Mouse (Mus musculus): ENCODE results near the gene Rgs6. TPM values are rescaled to one million over a fixed set of nuclear protein-coding genes. Genes with fewer than 3 reads are reported as not detected.

Gene Rgs6
- polyA plus RNA-seq, 1 experiment, result 16.8 TPM

DNA sequence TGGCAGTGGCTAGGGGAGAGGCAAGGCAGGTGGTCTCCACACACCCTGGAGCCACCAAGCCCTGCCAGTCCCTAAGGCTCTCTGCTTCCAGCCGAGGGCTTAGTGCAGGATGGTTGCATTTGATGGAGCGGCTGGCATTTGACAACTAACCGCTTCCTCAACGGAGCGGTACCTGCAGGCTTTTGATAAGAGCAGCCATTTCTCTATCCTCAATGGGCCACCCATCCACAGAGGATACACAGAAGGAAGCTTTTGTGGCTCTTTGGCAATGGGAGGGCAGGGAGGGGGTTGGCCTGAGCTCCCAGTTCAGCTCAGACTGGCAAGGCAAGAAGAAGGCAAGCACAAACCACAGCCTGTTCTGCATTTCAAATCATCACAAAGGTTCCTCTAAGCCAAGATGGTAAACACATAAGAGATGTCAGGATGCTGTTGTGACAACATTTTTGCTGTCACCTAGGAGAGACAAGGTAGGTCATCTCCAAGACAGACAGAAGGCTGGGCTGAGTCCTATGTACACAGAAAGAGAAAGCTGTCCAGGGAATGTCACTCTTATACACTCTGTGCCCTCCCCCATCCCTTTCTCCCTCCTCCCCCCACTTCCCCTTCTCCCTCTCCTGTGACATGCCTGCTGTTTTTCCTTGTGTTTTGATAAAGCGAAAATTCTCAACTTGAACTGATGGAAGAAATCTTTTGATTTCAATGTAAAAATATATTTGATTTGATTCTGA lies 525.0 kb downstream of the Rgs6 start:
- Histone ChIP-seq H3K27me3 (ENCODE audit: control insufficient read depth, insufficient read depth, low read length) (no peaks in the 10 kb centered on the region), H3K27ac (ENCODE audit: insufficient read depth, low read length) (no peak overlapping the region), H3K4me3 (replicated peaks; ENCODE audit: insufficient read depth, low read depth, low read length) (no peak overlapping the region), H3K4me1 (ENCODE audit: control insufficient read depth, insufficient read depth, low read length) (peaks cover 52% of the 10 kb centered on the region)
- peak in 1 of 2 experiments; percentile 30 for DNase-seq
- TF ChIP-seq CTCF (IDR thresholded peaks at IDR 0.05; ENCODE audit: borderline replicate concordance, insufficient read depth, low read depth, low read length) (no peak), POLR2A (IDR thresholded peaks at IDR 0.05; ENCODE audit: borderline replicate concordance, insufficient read depth, low read length) (no peak)
- 72% methylated on average over 6 of the region's 6 CpGs for WGBS

DNA sequence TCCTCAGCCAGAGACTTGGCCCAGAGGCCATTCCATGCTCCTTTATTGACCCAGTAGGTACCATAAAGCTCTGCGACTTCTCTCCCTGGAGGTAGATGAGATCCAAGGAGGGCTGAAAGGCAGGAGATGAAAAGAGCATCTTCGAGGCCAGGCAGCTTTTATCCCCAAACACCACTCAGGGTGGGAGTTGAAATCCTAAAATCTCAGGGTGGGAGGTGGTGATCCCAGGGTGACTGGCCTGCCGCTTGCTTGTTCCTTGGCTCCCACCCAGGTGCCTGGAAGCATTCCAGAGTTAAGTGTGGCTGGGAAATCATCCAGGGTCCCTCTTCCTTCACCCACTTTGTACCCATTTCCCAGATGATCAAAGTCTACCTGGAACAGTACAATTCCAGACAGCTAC lies 525.9 kb downstream of the Rgs6 start:
- Histone ChIP-seq H3K4me1 (ENCODE audit: control insufficient read depth, insufficient read depth, low read length) (peaks cover 52% of the 10 kb centered on the region), H3K4me3 (replicated peaks; ENCODE audit: insufficient read depth, low read depth, low read length) (no peak overlapping the region), H3K27ac (ENCODE audit: insufficient read depth, low read length) (no peak overlapping the region), H3K27me3 (ENCODE audit: control insufficient read depth, insufficient read depth, low read length) (no peaks in the 10 kb centered on the region)
- DNase-seq, result peak; percentile 52 to 65
- TF ChIP-seq CTCF (IDR thresholded peaks at IDR 0.05; ENCODE audit: borderline replicate concordance, insufficient read depth, low read depth, low read length) (no peak), POLR2A (IDR thresholded peaks at IDR 0.05; ENCODE audit: borderline replicate concordance, insufficient read depth, low read length) (no peak)
- 50% methylated on average over 3 of the region's 3 CpGs for WGBS

DNA sequence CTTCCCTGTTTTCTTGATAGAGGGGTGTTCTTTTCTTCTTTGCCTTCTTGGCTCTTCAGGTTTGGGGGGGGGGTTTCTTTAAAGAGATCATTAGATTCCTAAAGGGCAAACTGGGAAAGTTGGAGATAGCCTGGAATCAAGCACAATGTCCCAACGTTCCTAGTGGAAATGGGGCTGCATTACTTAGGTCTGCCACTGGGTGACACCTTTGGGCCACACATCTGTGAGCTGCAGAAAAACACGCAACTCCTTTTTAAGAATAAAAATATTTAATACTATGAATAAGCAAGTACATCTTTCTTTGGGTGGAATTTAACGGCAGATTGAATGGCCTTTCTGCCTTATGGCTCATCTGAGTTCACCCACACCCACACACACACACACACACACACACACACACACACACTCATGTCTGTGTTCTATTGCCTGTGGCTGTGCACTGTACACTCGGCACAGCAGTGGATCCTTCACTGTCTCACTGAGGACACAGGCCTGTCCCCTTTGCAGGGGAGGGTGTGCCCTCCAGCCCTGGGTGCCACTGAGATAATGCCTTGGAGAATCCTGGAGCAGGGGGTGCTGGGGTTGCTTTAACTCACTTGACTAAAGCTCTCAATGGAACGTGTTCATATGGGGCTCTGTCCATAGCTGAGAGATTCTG lies 526.4 kb downstream of the Rgs6 start:
- WGBS, result 11% methylated on average over 5 of the region's 5 CpGs
- H3K27ac ChIP-seq (ENCODE audit: insufficient read depth, low read length), result 0 out of 2 replicates have a peak overlapping the region, but pooled peaks have one; percentile 20
- H3K4me3 ChIP-seq (replicated peaks; ENCODE audit: insufficient read depth, low read depth, low read length), result no peak overlapping the region

DNA sequence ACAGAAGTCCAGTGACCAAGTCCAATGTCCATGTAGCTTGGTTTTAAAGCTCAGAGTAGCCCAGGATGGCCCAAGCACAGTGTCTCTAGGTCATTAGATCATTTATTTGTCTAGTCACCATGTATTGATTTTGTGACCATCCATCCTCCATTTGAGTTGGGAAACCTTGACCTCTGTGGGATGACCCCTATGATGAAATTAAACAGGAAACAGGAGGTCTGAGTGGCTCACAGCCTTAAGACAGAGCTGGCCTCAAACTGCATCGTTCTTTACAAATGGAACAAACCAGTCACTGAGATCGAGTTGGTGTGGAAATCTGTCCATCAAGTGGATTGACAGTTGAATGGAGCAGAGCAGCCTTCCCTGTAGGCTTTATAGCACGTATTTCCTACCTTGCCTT lies 536.0 kb downstream of the Rgs6 start:
- 78% methylated on average over 3 of the region's 3 CpGs for WGBS
- no peak overlapping the region for H3K27ac ChIP-seq (ENCODE audit: insufficient read depth, low read length)
- no peaks in the 10 kb centered on the region for H3K27me3 ChIP-seq (ENCODE audit: control insufficient read depth, insufficient read depth, low read length)

More for the DNA sequence above, 526.4 kb downstream of the Rgs6 start:
- Histone ChIP-seq H3K27me3 (ENCODE audit: control insufficient read depth, insufficient read depth, low read length) (no peaks in the 10 kb centered on the region), H3K4me1 (ENCODE audit: control insufficient read depth, insufficient read depth, low read length) (peaks cover 46% of the 10 kb centered on the region)
- TF ChIP-seq POLR2A (IDR thresholded peaks at IDR 0.05; ENCODE audit: borderline replicate concordance, insufficient read depth, low read length) (no peak), CTCF (IDR thresholded peaks at IDR 0.05; ENCODE audit: borderline replicate concordance, insufficient read depth, low read depth, low read length) (peak; percentile 95)
- peak; percentile 82 to 88 for DNase-seq

DNA sequence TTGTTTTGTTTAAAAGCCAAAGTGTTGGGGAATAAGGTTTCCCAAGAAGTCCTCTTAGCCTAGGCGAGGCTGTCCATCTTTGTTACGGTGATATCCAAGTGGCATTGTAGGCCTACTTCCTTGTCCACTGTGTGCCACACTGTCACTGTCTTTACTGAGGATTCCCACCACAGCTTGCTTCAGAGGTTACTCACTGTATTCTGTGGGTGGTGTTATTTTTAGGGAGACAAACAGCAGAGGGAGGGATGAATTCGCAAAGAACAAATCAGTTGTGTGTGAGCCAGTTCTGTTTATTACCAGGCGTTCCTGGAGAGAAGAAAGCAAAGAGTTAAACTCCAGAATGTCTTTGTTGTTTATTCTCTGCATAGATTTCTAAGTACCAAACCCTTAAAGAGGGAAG lies 537.2 kb downstream of the Rgs6 start:
- Histone ChIP-seq H3K27ac (ENCODE audit: insufficient read depth, low read length) (no peak overlapping the region), H3K4me1 (ENCODE audit: control insufficient read depth, insufficient read depth, low read length) (peaks cover 11% of the 10 kb centered on the region), H3K27me3 (ENCODE audit: control insufficient read depth, insufficient read depth, low read length) (no peaks in the 10 kb centered on the region), H3K4me3 (replicated peaks; ENCODE audit: insufficient read depth, low read depth, low read length) (no peak overlapping the region)
- 79% methylated on average over 4 of the region's 4 CpGs for WGBS
- no peak for DNase-seq
- no peak for TF ChIP-seq CTCF (IDR thresholded peaks at IDR 0.05; ENCODE audit: borderline replicate concordance, insufficient read depth, low read depth, low read length)
- TF ChIP-seq POLR2A (IDR thresholded peaks at IDR 0.05; ENCODE audit: borderline replicate concordance, insufficient read depth, low read length), result no peak

More for the DNA sequence above, 536.0 kb downstream of the Rgs6 start:
- Histone ChIP-seq H3K4me1 (ENCODE audit: control insufficient read depth, insufficient read depth, low read length) (peaks cover 11% of the 10 kb centered on the region), H3K4me3 (replicated peaks; ENCODE audit: insufficient read depth, low read depth, low read length) (no peak overlapping the region)
- no peak for DNase-seq
- no peak for TF ChIP-seq POLR2A (IDR thresholded peaks at IDR 0.05; ENCODE audit: borderline replicate concordance, insufficient read depth, low read length)
- TF ChIP-seq CTCF (IDR thresholded peaks at IDR 0.05; ENCODE audit: borderline replicate concordance, insufficient read depth, low read depth, low read length), result no peak

DNA sequence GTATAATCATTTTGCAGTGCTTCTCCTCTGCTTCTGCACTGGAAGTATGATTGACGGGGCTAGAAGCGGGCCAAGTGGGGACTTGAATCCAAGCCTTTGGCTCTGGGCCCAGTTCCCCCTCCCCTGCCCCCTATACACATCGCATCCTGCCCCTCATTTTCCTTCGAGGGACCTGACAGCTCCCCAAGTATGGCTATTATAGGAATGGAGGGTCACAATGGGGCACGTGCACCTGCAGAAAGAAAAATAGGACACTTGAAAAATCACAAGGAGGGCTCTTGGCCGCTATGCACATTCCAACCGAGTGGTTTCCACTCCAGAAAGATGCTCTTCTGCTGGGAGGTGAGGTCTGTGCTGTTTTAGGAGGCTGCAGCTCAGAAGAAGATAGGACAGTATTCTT lies 538.8 kb downstream of the Rgs6 start:
- H3K4me1 ChIP-seq (ENCODE audit: control insufficient read depth, insufficient read depth, low read length), result peaks cover 11% of the 10 kb centered on the region
- no peaks in the 10 kb centered on the region for H3K27me3 ChIP-seq (ENCODE audit: control insufficient read depth, insufficient read depth, low read length)
- DNase-seq, result peak in 1 of 2 experiments; percentile 8
- no peak overlapping the region for H3K4me3 ChIP-seq (replicated peaks; ENCODE audit: insufficient read depth, low read depth, low read length)
- TF ChIP-seq POLR2A (IDR thresholded peaks at IDR 0.05; ENCODE audit: borderline replicate concordance, insufficient read depth, low read length), result no peak
- TF ChIP-seq CTCF (IDR thresholded peaks at IDR 0.05; ENCODE audit: borderline replicate concordance, insufficient read depth, low read depth, low read length), result no peak
- H3K27ac ChIP-seq (ENCODE audit: insufficient read depth, low read length), result no peak overlapping the region
- 69% methylated on average over 7 of the region's 7 CpGs for WGBS

DNA sequence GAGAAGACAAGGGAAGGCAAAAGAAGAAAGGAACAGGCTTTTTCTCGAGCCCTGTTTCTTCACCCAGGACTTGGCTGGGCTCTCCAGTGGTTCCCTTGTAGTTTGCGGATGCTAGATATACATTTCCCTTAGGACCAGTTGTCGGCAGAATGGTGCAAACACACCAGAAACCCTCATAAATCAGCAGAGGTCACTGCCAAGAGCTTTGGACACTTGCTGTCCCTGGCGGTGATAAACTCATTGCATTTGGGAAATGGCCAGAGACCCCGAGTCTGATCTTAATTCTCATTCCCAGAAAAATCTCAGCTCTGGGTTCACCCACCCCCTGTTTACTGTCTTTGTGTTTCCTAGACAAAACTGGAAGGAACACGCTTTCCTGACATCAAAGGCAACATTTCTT lies 539.9 kb downstream of the Rgs6 start:
- H3K4me1 ChIP-seq (ENCODE audit: control insufficient read depth, insufficient read depth, low read length), result peaks cover 11% of the 10 kb centered on the region
- no peaks in the 10 kb centered on the region for H3K27me3 ChIP-seq (ENCODE audit: control insufficient read depth, insufficient read depth, low read length)
- H3K4me3 ChIP-seq (replicated peaks; ENCODE audit: insufficient read depth, low read depth, low read length), result no peak overlapping the region
- DNase-seq, result peak in 1 of 2 experiments; percentile 8
- no peak overlapping the region for H3K27ac ChIP-seq (ENCODE audit: insufficient read depth, low read length)
- 60% methylated on average over 6 of the region's 6 CpGs for WGBS
- TF ChIP-seq POLR2A (IDR thresholded peaks at IDR 0.05; ENCODE audit: borderline replicate concordance, insufficient read depth, low read length), result no peak
- no peak for TF ChIP-seq CTCF (IDR thresholded peaks at IDR 0.05; ENCODE audit: borderline replicate concordance, insufficient read depth, low read depth, low read length)

DNA sequence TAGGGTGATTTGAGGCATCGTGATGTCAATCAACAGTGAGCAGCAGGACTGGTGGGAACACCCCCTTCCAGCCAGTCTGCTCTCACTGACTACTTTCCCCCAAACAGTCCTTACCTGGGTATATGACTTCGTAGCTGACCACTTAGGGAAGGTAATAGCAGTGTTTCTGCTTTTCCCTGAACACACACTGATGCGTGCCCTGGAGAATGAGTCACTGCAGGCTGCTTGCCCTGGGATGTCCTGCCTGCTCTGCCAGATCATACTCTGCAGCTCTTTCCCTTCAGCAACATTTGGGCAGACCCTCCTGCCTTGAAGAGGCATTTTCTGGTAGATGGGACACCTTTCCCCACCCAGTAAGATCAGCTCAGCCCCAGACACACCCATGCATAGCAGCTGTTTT lies 540.5 kb downstream of the Rgs6 start:
- TF ChIP-seq CTCF (IDR thresholded peaks at IDR 0.05; ENCODE audit: borderline replicate concordance, insufficient read depth, low read depth, low read length), result no peak
- TF ChIP-seq POLR2A (IDR thresholded peaks at IDR 0.05; ENCODE audit: borderline replicate concordance, insufficient read depth, low read length), result no peak
- Histone ChIP-seq H3K27me3 (ENCODE audit: control insufficient read depth, insufficient read depth, low read length) (no peaks in the 10 kb centered on the region), H3K27ac (ENCODE audit: insufficient read depth, low read length) (no peak overlapping the region), H3K4me1 (ENCODE audit: control insufficient read depth, insufficient read depth, low read length) (peaks cover 13% of the 10 kb centered on the region), H3K4me3 (replicated peaks; ENCODE audit: insufficient read depth, low read depth, low read length) (no peak overlapping the region)
- WGBS, result 56% methylated on average over 3 of the region's 3 CpGs
- peak; percentile 25 to 53 for DNase-seq

All from cerebellum, adult 2 months (tissue).